Mouse (Mus musculus): ENCODE results near the gene Psen2.

DNA sequence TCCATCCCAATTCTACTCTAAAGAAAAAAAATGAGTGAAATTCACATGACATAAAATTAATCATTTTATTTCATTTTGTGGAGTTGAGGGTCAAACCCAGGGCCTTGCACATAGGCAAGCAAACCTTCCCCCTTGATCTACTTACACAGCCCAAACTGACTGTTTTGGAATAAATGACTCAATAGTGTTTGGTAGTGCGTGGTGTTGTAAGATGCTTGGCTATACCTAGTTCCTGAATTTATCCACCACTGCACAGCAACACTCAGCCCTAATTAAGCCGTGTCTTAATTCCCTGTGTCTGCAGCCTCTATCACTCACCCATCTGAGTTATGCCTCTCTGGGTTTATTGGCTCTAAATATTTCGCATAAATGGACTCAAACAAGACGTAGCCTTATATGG, 37.1 kb upstream of the Psen2 start:
- TF ChIP-seq CTCF (IDR thresholded peaks at IDR 0.05; ENCODE audit: insufficient read depth, low read depth, low read length) (no peak), POLR2A (IDR thresholded peaks at IDR 0.05; ENCODE audit: insufficient read depth, low read depth, low read length) (no peak)

Measured in olfactory bulb, adult 2 months (tissue).